Mouse (Mus musculus) E14TG2a.4 (cell line): Measurements from ENCODE around the gene Car6.

Source experiments
- H3K27me3 ChIP-seq: 2 replicates; pipeline ENCODE4 v1.6.1; 2014; ENCODE audit warnings: low read length, control low read depth; ENCODE audit not compliant: insufficient read depth
- H3K36me3 ChIP-seq: 2 replicates; pipeline ENCODE4 v1.6.1; 2014; ENCODE audit warnings: low read length, control low read depth; ENCODE audit not compliant: insufficient read depth
- H3K4me1 ChIP-seq: replicated peaks from 2 replicates; pipeline ENCODE4 v1.6.1; 2014; ENCODE audit warnings: low read depth, low read length, control low read depth
- H3K4me3 ChIP-seq: replicated peaks from 2 replicates; pipeline ENCODE4 v1.5.1; 2014; ENCODE audit warnings: mild to moderate bottlenecking, low read length
- H3K9me3 ChIP-seq: 2 replicates; pipeline ENCODE4 v1.6.1; 2014; ENCODE audit warnings: low read length, control low read depth
- CTCF ChIP-seq: conservative IDR thresholded peaks from 2 replicates; pipeline ENCODE4 v1.5.1; 2014; ENCODE audit warnings: low read length
- NANOG ChIP-seq: IDR thresholded peaks from 2 replicates; pipeline ENCODE4 v1.6.1; 2014; ENCODE audit warnings: borderline replicate concordance, low read length, mixed read lengths
- POU5F1 ChIP-seq: IDR thresholded peaks from 2 replicates; pipeline ENCODE4 v1.6.1; 2014; ENCODE audit warnings: low read length, borderline replicate concordance

Car6 gene

DNA sequence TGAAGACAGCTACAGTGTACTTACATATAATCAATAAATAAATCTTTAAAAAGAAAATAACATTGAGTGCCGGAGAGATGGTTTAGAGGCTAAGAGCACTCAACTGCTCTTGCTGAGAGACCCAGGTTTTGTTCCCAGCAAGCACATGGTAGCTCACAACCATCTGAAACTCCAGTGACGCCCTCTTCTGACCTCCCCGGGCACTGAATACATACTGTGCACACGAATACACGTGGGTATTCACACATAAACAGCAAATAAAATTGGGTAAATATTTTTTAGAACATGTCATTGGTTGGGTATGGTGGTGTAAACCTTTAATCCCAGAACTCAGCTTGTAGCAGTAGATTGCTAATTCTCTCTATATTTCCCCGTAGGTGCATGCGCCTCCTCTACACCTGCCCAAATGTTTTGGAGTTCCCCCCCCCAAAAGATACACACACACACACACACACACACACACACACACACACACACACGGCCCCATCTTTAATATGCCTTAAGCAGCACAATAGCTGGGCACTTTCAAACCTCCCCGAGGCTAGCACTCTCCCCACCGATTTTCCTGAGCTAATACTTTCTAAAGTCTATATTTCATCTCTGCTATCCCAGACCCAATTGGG, 10.9 kb upstream of the Car6 start:
- Histone ChIP-seq H3K9me3 (no peaks in the 10 kb centered on the region), H3K4me3 (peak overlapping the region; percentile 59), H3K27me3 (no peaks in the 10 kb centered on the region), H3K36me3 (no peaks in the 10 kb centered on the region), H3K4me1 (peaks cover 38% of the 10 kb centered on the region)
- TF ChIP-seq CTCF: no peak
- no peak for TF ChIP-seq NANOG
- TF ChIP-seq POU5F1: no peak

DNA sequence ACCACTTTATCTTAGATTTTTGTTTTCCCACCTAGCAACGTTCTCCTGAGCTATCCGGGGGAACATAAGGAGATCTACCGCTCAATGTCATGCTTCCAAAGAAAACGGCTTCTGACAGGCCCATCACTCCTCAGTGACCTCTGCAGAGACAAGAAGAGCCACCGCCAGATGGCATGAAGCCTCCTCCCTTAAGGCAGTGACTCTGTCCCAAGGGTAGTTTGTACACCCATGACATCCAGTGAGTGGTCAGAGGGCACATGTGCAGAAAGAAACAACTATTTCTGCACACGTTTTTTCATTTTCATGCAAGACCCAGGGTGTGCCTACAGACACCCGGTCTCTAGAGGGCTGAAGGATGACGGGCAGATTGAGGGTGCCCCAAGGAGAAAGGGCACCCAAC, 9.2 kb upstream of the Car6 start:
- TF ChIP-seq NANOG (no peak), CTCF (no peak), POU5F1 (no peak)
- Histone ChIP-seq H3K36me3 (no peaks in the 10 kb centered on the region), H3K4me1 (peaks cover 38% of the 10 kb centered on the region), H3K4me3 (no peak overlapping the region), H3K9me3 (no peaks in the 10 kb centered on the region), H3K27me3 (no peaks in the 10 kb centered on the region)

DNA sequence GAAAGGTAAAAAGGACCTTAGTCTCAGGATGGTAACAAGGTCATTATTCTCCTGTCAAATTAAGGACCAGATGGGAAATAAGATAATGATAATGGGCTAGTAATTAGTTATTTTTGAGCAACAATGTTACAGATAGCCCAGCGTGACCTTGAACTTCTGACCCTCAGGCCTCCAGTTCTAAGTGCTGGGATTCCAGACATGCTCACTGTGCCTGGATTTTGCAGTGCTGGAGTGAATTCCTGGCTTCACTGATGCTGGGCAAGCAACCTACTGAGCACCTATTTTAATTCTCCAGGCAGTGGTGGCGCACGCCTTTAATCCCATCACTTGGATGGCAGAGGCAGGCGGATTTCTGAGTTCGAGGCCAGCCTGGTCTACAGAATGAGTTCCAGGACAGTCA, 8.6 kb upstream of the Car6 start:
- TF ChIP-seq CTCF (no peak), POU5F1 (no peak), NANOG (no peak)

DNA sequence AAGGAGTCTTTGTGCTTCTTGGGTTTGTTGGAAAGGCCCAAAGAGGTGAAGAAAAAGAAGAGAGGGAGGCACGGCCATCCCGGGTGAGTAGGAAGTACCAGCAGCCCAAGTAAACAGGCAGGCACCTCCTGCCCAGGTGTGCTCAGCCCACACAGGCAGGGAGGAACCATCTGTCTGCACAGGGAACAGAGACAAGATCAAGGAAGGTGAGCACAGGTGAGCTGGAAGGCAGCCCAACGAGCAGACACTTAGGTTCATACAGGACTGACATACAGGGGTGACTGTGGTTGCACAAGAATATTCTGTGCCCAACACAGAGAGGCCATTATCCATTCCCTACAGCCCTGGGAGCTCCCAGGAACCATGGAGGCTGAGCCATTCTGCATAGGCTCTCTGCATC, 3.7 kb upstream of the Car6 start:
- Histone ChIP-seq H3K36me3 (no peaks in the 10 kb centered on the region), H3K4me1 (peaks cover 8% of the 10 kb centered on the region), H3K9me3 (no peaks in the 10 kb centered on the region), H3K27me3 (peaks cover 7% of the 10 kb centered on the region; the same call in 1 of the 2 replicates), H3K4me3 (no peak overlapping the region)
- no peak for TF ChIP-seq CTCF
- no peak for TF ChIP-seq POU5F1
- TF ChIP-seq NANOG: no peak

More for the DNA sequence above, 8.6 kb upstream of the Car6 start:
- Histone ChIP-seq H3K36me3 (no peaks in the 10 kb centered on the region), H3K27me3 (no peaks in the 10 kb centered on the region), H3K4me1 (peaks cover 38% of the 10 kb centered on the region), H3K9me3 (no peaks in the 10 kb centered on the region), H3K4me3 (no peak overlapping the region)

DNA sequence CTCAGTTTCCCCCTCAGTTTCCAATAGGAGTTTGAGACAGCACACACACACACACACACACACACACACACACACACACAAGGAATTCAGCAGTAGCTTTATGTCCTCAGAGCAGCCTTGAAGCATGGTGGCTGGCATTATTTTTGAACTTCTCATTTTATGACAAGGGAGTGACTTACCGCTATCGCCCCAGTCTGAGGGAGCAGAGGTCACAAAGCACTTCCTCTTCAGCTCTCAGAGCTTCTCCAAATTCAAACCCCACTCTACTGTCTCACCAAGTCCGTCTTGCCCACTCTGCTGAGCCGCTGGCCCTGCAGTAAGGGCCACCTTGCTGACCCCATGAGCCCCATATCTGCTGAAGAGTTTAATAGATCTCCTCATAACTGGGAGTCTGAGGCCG, 1.6 kb upstream of the Car6 start:
- Histone ChIP-seq H3K27me3 (peaks cover 13% of the 10 kb centered on the region), H3K4me1 (peaks cover 7% of the 10 kb centered on the region)

DNA sequence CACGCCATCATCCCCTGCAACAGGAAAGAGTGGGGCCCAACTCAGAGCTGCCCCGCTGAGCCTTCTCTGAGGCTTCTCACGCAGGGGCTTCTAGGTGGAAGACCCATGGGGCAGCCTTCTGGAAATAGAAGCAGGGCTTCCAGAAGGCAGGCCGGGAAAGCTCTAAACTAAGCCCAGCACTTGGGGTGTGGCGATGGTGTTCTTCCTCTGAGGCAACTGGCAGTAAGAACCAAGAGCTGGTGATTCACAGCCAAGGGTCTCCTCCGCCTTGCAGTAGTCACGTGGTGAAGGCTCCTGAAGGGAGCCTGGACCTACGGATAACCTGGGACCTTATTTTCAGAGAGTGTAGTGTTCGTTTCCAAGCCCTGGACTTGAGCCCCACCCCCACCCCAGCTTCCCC, 2.9 kb downstream of the Car6 start:
- H3K9me3 ChIP-seq: no peaks in the 10 kb centered on the region
- H3K36me3 ChIP-seq: no peaks in the 10 kb centered on the region
- TF ChIP-seq POU5F1: no peak
- TF ChIP-seq CTCF: no peak
- H3K27me3 ChIP-seq: peaks cover 19% of the 10 kb centered on the region
- peaks cover 13% of the 10 kb centered on the region for H3K4me1 ChIP-seq
- 0 out of 2 replicates have a peak overlapping the region, but pooled peaks have one; percentile 20 for H3K4me3 ChIP-seq

More for the DNA sequence above, 1.6 kb upstream of the Car6 start:
- no peak overlapping the region for H3K4me3 ChIP-seq
- no peaks in the 10 kb centered on the region for H3K9me3 ChIP-seq
- H3K36me3 ChIP-seq: no peaks in the 10 kb centered on the region
- TF ChIP-seq NANOG (no peak), CTCF (no peak), POU5F1 (no peak)

DNA sequence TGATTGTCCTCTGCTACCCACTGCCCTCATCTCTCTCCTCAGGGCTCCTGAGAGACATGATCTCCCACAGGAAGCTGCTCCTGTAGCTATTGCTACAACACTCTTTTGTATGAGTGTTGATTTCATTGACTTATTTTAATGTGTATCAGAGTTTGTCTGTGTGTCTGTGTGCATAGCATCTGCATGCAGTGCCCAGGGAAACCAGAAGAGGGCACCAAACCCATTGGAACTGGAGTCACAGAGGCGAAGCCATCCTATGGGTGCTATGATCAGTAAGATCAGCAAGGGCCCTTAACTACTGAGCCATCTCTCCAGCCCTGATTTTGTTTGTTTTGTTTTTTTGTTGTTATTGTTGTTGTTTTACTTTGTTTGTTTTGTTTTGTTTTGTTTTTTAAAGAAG, 7.2 kb downstream of the Car6 start:
- peaks cover 12% of the 10 kb centered on the region for H3K27me3 ChIP-seq
- H3K9me3 ChIP-seq: no peaks in the 10 kb centered on the region
- peaks cover 17% of the 10 kb centered on the region for H3K4me1 ChIP-seq
- no peaks in the 10 kb centered on the region for H3K36me3 ChIP-seq
- no peak overlapping the region for H3K4me3 ChIP-seq
- no peak for TF ChIP-seq NANOG
- peak; percentile 85 for TF ChIP-seq CTCF
- no peak for TF ChIP-seq POU5F1

DNA sequence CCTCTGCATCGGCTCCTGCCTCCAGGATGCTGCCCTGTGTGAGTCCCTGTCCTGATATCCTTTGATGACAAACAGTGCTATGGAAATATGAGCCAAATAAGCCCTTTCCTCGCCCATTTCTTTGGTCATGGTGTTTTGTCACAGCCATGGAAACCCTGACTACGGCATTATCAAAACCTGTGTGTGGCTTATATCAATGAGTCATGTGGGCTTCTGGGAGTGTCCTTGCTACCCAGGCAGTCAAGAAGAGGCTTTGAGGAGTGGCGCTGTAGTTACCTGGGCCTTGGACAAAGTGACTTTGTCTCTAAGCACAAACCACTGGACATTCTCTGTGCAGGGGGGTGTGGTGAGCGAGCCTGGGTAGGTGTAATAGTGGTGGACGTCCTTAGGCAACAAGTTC, 8.9 kb downstream of the Car6 start:
- TF ChIP-seq CTCF: no peak
- no peak for TF ChIP-seq POU5F1
- TF ChIP-seq NANOG: no peak
- H3K4me1 ChIP-seq: peaks cover 12% of the 10 kb centered on the region
- no peak overlapping the region for H3K4me3 ChIP-seq
- no peaks in the 10 kb centered on the region for H3K9me3 ChIP-seq
- H3K27me3 ChIP-seq: 0 out of 2 replicates have a peak, but pooled peaks cover under 1% of the 10 kb centered on the region
- H3K36me3 ChIP-seq: no peaks in the 10 kb centered on the region

DNA sequence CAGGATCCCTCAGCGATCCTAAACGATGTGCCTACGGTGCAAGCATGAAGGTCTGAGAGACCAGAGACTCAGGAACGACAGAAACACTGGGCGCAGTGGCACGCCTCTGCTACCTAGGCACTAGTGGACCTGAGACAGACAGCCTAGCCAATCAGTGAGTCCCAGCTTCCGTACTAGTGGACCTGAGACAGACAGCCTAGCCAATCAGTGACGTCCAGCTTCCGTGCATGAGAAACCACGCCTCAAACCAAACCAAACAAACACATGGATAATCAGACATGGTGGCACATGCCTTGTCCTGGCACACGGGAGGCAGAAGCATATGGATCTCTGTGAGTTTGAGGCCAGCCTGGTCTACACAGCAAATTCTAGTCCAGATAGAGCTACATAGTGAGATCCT, 12.9 kb downstream of the Car6 start:
- H3K36me3 ChIP-seq: no peaks in the 10 kb centered on the region
- H3K4me1 ChIP-seq: peaks cover 11% of the 10 kb centered on the region
- H3K27me3 ChIP-seq: no peaks in the 10 kb centered on the region
- TF ChIP-seq POU5F1: no peak
- TF ChIP-seq NANOG: no peak
- TF ChIP-seq CTCF: no peak
- peak overlapping the region; percentile 58 for H3K4me3 ChIP-seq
- H3K9me3 ChIP-seq: peaks cover 28% of the 10 kb centered on the region
